In genomic region chr6:64729231-64730011, GRCm38 (mm10) we compare ENCODE assay signal across 9 mouse cellular contexts. TPM values are rescaled to one million over a fixed set of nuclear protein-coding genes. Genes with fewer than 3 reads are reported as not detected.
DNase-seq lines count a peak whose midpoint lies in the region; ATAC-seq and TF ChIP-seq lines count a peak whose summit lies in the region.
"Had no signal": no experiment of that assay in that cellular context is flagged by ENCODE, and none has a peak within 500 bp of the region (broad histone marks: within the 10 kb centered on the region; RNA-seq: fewer than 3 reads in every experiment).

No protein-coding gene starts in this region.

- H3K27ac ChIP-seq in left cerebral cortex, adult 2 months, result no peak overlapping the region
- H3K27ac ChIP-seq in forebrain, embryonic 13.5 days, result no peak overlapping the region
- no peak overlapping the region for H3K27ac ChIP-seq in kidney, embryonic 14.5 days (ENCODE audit: low read depth, low read length)

- H3K9me3 ChIP-seq in forebrain, embryonic 13.5 days (replicated peaks), result no peaks in the 10 kb centered on the region
- H3K9me3 ChIP-seq in kidney, embryonic 14.5 days (ENCODE audit: control insufficient read depth, low read length), result no peaks in the 10 kb centered on the region

- H3K27me3 ChIP-seq in forebrain, embryonic 13.5 days, result peaks cover 77% of the 10 kb centered on the region
- H3K27me3 ChIP-seq in kidney, embryonic 14.5 days (ENCODE audit: control insufficient read depth, insufficient read depth, low read length), result peaks cover 78% of the 10 kb centered on the region

- peak; percentile 59 for ATAC-seq in forebrain, embryonic 13.5 days
- peak; percentile 67 for ATAC-seq in kidney, embryonic 14.5 days (ENCODE audit: low FRiP score, low TSS enrichment)
- peak; percentile 37 for ATAC-seq in megakaryocyte progenitor cell, adult 5-6 weeks (replicated peaks; ENCODE audit: poor library complexity)
- ATAC-seq in CD4-positive, CD25-positive, alpha-beta regulatory T cell, adult 4 months, result no peak

- no peak for TF ChIP-seq CTCF in left cerebral cortex, adult 2 months (IDR thresholded peaks at IDR 0.05)

- peak overlapping the region; percentile 11; the same call in 1 of the 2 replicates for H3K4me3 ChIP-seq in left cerebral cortex, adult 2 months
- peak overlapping the region; percentile 46 for H3K4me3 ChIP-seq in forebrain, embryonic 13.5 days
- H3K4me3 ChIP-seq in kidney, embryonic 14.5 days (ENCODE audit: low read length), result peak overlapping the region; percentile 42

- intact Hi-C loops in left cerebral cortex, adult 2 months (cut with DNase I), result no loop called here

- under 1% methylated on average over 53 of the region's 53 CpGs for WGBS in forebrain, embryonic 13.5 days
- WGBS in kidney, embryonic 14.5 days, result under 1% methylated on average over 53 of the region's 53 CpGs

- peak in 1 of 2 experiments; percentile 12 for DNase-seq in left cerebral cortex, adult 2 months (ENCODE audit: extremely low spot score in 1 of 2, low spot score in 2 of 2)
- DNase-seq in left cerebral cortex, adult 8-10 months (ENCODE audit: low spot score in 2 of 2), result no peak
- DNase-seq in adrenal gland, postnatal 25 days, result peak; percentile 43
- DNase-seq in gastrocnemius, postnatal 25 days, result no peak

- H3K9ac ChIP-seq in forebrain, embryonic 13.5 days, result peak overlapping the region; percentile 22
- no peak overlapping the region for H3K9ac ChIP-seq in kidney, embryonic 14.5 days (ENCODE audit: low read depth, low read length)

- H3K4me1 ChIP-seq in forebrain, embryonic 13.5 days, result peaks cover 38% of the 10 kb centered on the region
- H3K4me1 ChIP-seq in kidney, embryonic 14.5 days (ENCODE audit: control insufficient read depth, insufficient read depth, low read length), result peaks cover 15% of the 10 kb centered on the region; the same call in 1 of the 2 replicates

- H3K36me3 ChIP-seq in forebrain, embryonic 13.5 days (ENCODE audit: poor library complexity, severe bottlenecking), result no peaks in the 10 kb centered on the region
- H3K36me3 ChIP-seq in kidney, embryonic 14.5 days (ENCODE audit: control insufficient read depth, insufficient read depth, low read length), result no peaks in the 10 kb centered on the region

- H3K4me2 ChIP-seq in forebrain, embryonic 13.5 days, result peak overlapping the region; percentile 82
- H3K4me2 ChIP-seq in kidney, embryonic 14.5 days (replicated peaks; ENCODE audit: low read depth, low read length), result peak overlapping the region; percentile 57

RNA-seq across cellular contexts. Expression of gene Atoh1, which starts 0.5 kb away (rescaled TPM):
- not detected for total RNA-seq in left cerebral cortex, adult 2 months (2021)
- not detected for total RNA-seq in left cerebral cortex, adult 8-10 months (2022)
- total RNA-seq in adrenal gland, postnatal 25 days (2021), result not detected in 2 replicates
- polyA plus RNA-seq in forebrain, embryonic 13.5 days (2015; fragmentation: Nextera tagmentation; extraction: Ambion mirVana), result not detected in 2 replicates
- not detected in 2 replicates for polyA plus RNA-seq in kidney, embryonic 14.5 days (2014; fragmentation: Nextera tagmentation; extraction: Ambion mirVana)
- total RNA-seq in megakaryocyte progenitor cell, adult 5-6 weeks (2015), result not detected in 2 replicates
- not detected in 2 replicates for total RNA-seq in megakaryocyte progenitor cell, adult 5-6 weeks (2017)
- under 1 TPM in 1 of 2 experiments, not detected in 1; 0.40 TPM for polyA plus RNA-seq in CD4-positive, CD25-positive, alpha-beta regulatory T cell, adult 4 months (2017; shearing (Covaris generic))
- total RNA-seq in gastrocnemius, postnatal 25 days (2021), result not detected
- total RNA-seq: left cerebral cortex, postnatal 10 days had no signal
